In the genomic region with DNA sequence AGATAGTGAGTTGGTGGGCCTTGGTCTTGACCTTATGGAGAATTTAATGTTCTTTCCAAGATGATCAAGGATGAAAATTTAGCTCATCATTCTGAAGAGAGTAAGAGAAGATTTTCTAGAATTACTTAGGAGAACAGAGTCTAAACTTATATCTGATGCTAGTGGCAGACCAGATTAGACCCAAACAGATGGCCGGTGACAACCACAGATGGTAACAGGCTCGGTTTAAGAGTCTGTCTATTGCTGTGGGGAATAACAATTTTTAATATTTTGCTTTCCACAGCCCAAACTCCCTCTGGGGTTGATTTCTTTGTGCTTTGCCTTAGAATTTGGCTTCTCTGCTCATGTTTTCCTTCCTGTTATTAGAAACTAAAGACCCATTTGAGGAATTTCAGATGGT, we compare ENCODE assay signal across 16 mouse cellular contexts.
DNase-seq lines count a peak whose midpoint lies in the region; ATAC-seq lines count a peak whose summit lies in the region.
"Had no signal": no experiment of that assay in that cellular context is flagged by ENCODE, and none has a peak within 500 bp of the region (broad histone marks: within the 10 kb centered on the region; RNA-seq: fewer than 3 reads in every experiment).

No protein-coding gene starts in this region.

- H3K27me3 ChIP-seq in forebrain, embryonic 16.5 days (replicated peaks; ENCODE audit: control insufficient read depth, insufficient read depth, low read length): no peaks in the 10 kb centered on the region
- no peaks in the 10 kb centered on the region for H3K27me3 ChIP-seq in hindbrain, embryonic 11.5 days (ENCODE audit: control insufficient read depth, insufficient read depth, low read length)
- H3K27me3 ChIP-seq: embryonic facial prominence, embryonic 15.5 days; midbrain, embryonic 13.5 days had no signal

- intact Hi-C loops in left cerebral cortex, postnatal 36 days (cut with DNase I): no loop called here

- H3K4me3 ChIP-seq in forebrain, embryonic 16.5 days (replicated peaks; ENCODE audit: low read length): no peak overlapping the region
- H3K4me3 ChIP-seq in hindbrain, embryonic 11.5 days (ENCODE audit: low read depth, low read length): no peak overlapping the region
- H3K4me3 ChIP-seq: embryonic facial prominence, embryonic 15.5 days; gastrocnemius, adult 2 months; midbrain, embryonic 13.5 days had no signal

- no peak overlapping the region for H3K9ac ChIP-seq in forebrain, embryonic 16.5 days (replicated peaks; ENCODE audit: low read depth, low read length)
- no peak overlapping the region for H3K9ac ChIP-seq in hindbrain, embryonic 11.5 days (ENCODE audit: low read depth, low read length)
- H3K9ac ChIP-seq: embryonic facial prominence, embryonic 15.5 days; midbrain, embryonic 13.5 days had no signal

- H3K27ac ChIP-seq in forebrain, embryonic 16.5 days (ENCODE audit: low read length): no peak overlapping the region
- no peak overlapping the region for H3K27ac ChIP-seq in hindbrain, embryonic 11.5 days (ENCODE audit: low read depth, low read length)
- H3K27ac ChIP-seq: embryonic facial prominence, embryonic 15.5 days; gastrocnemius, adult 2 months; midbrain, embryonic 13.5 days had no signal

- no peak overlapping the region for H3K4me2 ChIP-seq in forebrain, embryonic 16.5 days (ENCODE audit: low read length)
- no peak overlapping the region for H3K4me2 ChIP-seq in hindbrain, embryonic 11.5 days (replicated peaks; ENCODE audit: low read depth, low read length)
- H3K4me2 ChIP-seq: embryonic facial prominence, embryonic 15.5 days; liver, embryonic 11.5 days; midbrain, embryonic 13.5 days had no signal

- peak; percentile 88 for ATAC-seq in forebrain, embryonic 16.5 days
- no peak for ATAC-seq in hindbrain, embryonic 11.5 days (ENCODE audit: low FRiP score)
- no peak for ATAC-seq in megakaryocyte, adult 5-6 weeks (ENCODE audit: poor library complexity, severe bottlenecking)
- ATAC-seq: hindbrain, embryonic 16.5 days; midbrain, embryonic 13.5 days had no signal

- H3K9me3 ChIP-seq in forebrain, embryonic 16.5 days (ENCODE audit: control insufficient read depth, low read length): no peaks in the 10 kb centered on the region
- H3K9me3 ChIP-seq in hindbrain, embryonic 11.5 days (ENCODE audit: control insufficient read depth, low read length): no peaks in the 10 kb centered on the region
- H3K9me3 ChIP-seq: embryonic facial prominence, embryonic 15.5 days; midbrain, embryonic 13.5 days had no signal

- H3K36me3 ChIP-seq in forebrain, embryonic 16.5 days (ENCODE audit: control insufficient read depth, insufficient read depth): no peaks in the 10 kb centered on the region
- no peaks in the 10 kb centered on the region for H3K36me3 ChIP-seq in hindbrain, embryonic 11.5 days (ENCODE audit: control insufficient read depth, insufficient read depth, low read length)
- H3K36me3 ChIP-seq: embryonic facial prominence, embryonic 15.5 days; midbrain, embryonic 13.5 days had no signal

- peak; percentile 7 to 10 for DNase-seq in cerebellum, postnatal 36 days
- DNase-seq in cerebellum, adult 11 months: no peak
- DNase-seq in layer of hippocampus, adult 9-10 months (ENCODE audit: low spot score): peak; percentile 52
- peak; percentile 46 to 60 for DNase-seq in left cerebral cortex, postnatal 36 days (ENCODE audit: low spot score in 2 of 2)
- DNase-seq in lung, postnatal 36 days: no peak
- no peak for DNase-seq in hindbrain, embryonic 11.5 days (ENCODE audit: low spot score)
- DNase-seq: gastrocnemius, adult 2 months; heart, postnatal 10 days; kidney, adult 2 months; spleen, adult 18-20 months had no signal

- WGBS in forebrain, embryonic 16.5 days: 72% methylated on average over 2 of the region's 2 CpGs
- 88% methylated on average over 2 of the region's 2 CpGs for WGBS in hindbrain, embryonic 11.5 days

- H3K4me1 ChIP-seq in forebrain, embryonic 16.5 days (replicated peaks; ENCODE audit: control insufficient read depth, insufficient read depth, low read length): no peaks in the 10 kb centered on the region
- no peaks in the 10 kb centered on the region for H3K4me1 ChIP-seq in hindbrain, embryonic 11.5 days (replicated peaks; ENCODE audit: control insufficient read depth, insufficient read depth, low read length)
- H3K4me1 ChIP-seq: embryonic facial prominence, embryonic 15.5 days; midbrain, embryonic 13.5 days had no signal

Comparison
In these comparisons a context has a peak if more than half of its experiments do, and no peak if none do; other contexts are left out.
1. DNase-seq: peak in cerebellum, postnatal 36 days (2 of 2), layer of hippocampus, adult 9-10 months (single experiment) and left cerebral cortex, postnatal 36 days (2 of 2); none in cerebellum, adult 11 months (single experiment), lung, postnatal 36 days (single experiment) and hindbrain, embryonic 11.5 days (single experiment).